Mouse (Mus musculus) adrenal gland, adult 2 months (tissue): Measurements from ENCODE around the gene Gm10591. TPM values are rescaled to one million over a fixed set of nuclear protein-coding genes. Genes with fewer than 3 reads are reported as not detected.
"Not testable (repeated sequence)": the region's sequence is repeated elsewhere in the genome, so short reads cannot be mapped to it uniquely, and the experiment has no call there.

Experiments used
- DNase-seq: peaks from one replicate; pipeline ENCODE4 v3.0.0; 2021
- long read RNA-seq: library from polyadenylated mRNA; stranded (forward); transcript quantifications from one replicate; pipeline ENCODE4 v2.0.0, GENCODE M21; 2021
- polyA plus RNA-seq: library from polyadenylated mRNA; depleted of rRNA; stranded (reverse); fragments of >200 nt; gene quantifications from 2 replicates; pipeline ENCODE4 v1.2.3, GENCODE M21; 2012; rRNA removed
- total RNA-seq, 2 experiments: library from RNA; stranded (reverse); gene quantifications; 2 replicates each; pipeline ENCODE4 v1.2.3; 2021

Gm10591 gene
- total RNA-seq (not detected), polyA plus RNA-seq (not detected in 2 replicates)
- long read RNA-seq: 0 reads

- DNase-seq: not testable (repeated sequence)
Observed at GRCm38 (mm10) chr4:42611895-42612294, at the start of gene Gm10591. Gm10591 (plus strand) TSS chr4:42612195.

GRCm38 (mm10) chr4:42629419-42629818, 17.4 kb downstream of the Gm10591 start, which contains the start of gene Gm2564:
Gm2564 (plus strand) TSS chr4:42629719.
- DNase-seq: not testable (repeated sequence)

GRCm38 (mm10) chr4:42654951-42655350, 43.0 kb downstream of the Gm10591 start, which contains the start of gene Ccl27b:
Ccl27b (plus strand) TSS chr4:42655251.
- not testable (repeated sequence) for DNase-seq

GRCm38 (mm10) chr4:42661793-42662192, 49.8 kb downstream of the Gm10591 start, which contains the start of gene Il11ra2:
Il11ra2 (minus strand) TSS chr4:42661893.
- DNase-seq: not testable (repeated sequence)

Other genes with a start within 250 kb of the Gm10591 start
- not detected for gene Gm21586, start 172.8 kb upstream of the Gm10591 start, total RNA-seq
- gene Gm21586, start 172.8 kb upstream of the Gm10591 start, polyA plus RNA-seq: not detected in 2 replicates
- under 1 TPM; 0.31 to 0.78 TPM for gene Gm2163, start 145.4 kb upstream of the Gm10591 start, total RNA-seq
- 0.28 and 0.36 TPM in 2 replicates for gene Gm2163, start 145.4 kb upstream of the Gm10591 start, polyA plus RNA-seq
- gene Fam205a2, start 84.0 kb upstream of the Gm10591 start, total RNA-seq: not detected
- not detected in 2 replicates for gene Fam205a2, start 84.0 kb upstream of the Gm10591 start, polyA plus RNA-seq
- gene Gm2564, start 17.5 kb downstream of the Gm10591 start, total RNA-seq: 10 to 100 TPM; 14.5 to 24.0 TPM
- gene Gm2564, start 17.5 kb downstream of the Gm10591 start, polyA plus RNA-seq: 13.6 and 16.2 TPM in 2 replicates
- gene Ccl27b, start 43.1 kb downstream of the Gm10591 start, total RNA-seq: not detected
- not detected in 2 replicates for gene Ccl27b, start 43.1 kb downstream of the Gm10591 start, polyA plus RNA-seq
- gene Il11ra2, start 49.7 kb downstream of the Gm10591 start, total RNA-seq: not detected
- 0.34 and 0.61 TPM in 2 replicates for gene Il11ra2, start 49.7 kb downstream of the Gm10591 start, polyA plus RNA-seq
- under 1 TPM in 1 of 2 experiments, not detected in 1; 0.55 TPM for gene 4930578G10Rik, start 123.3 kb downstream of the Gm10591 start, total RNA-seq
- 0.26 TPM in 1 of 2 replicates, not detected in the other for gene 4930578G10Rik, start 123.3 kb downstream of the Gm10591 start, polyA plus RNA-seq
- gene Ccl19, start 144.4 kb downstream of the Gm10591 start, total RNA-seq: 1 to 10 TPM; 1.8 to 6.7 TPM
- gene Ccl19, start 144.4 kb downstream of the Gm10591 start, polyA plus RNA-seq: 25.5 and 29.5 TPM in 2 replicates
- gene Ccl21a, start 161.8 kb downstream of the Gm10591 start, total RNA-seq: 10 to 100 TPM in 1 of 2 experiments, 1 to 10 TPM in 1; 5.7 to 12.2 TPM
- gene Ccl21a, start 161.8 kb downstream of the Gm10591 start, polyA plus RNA-seq: 2.3 and 3.8 TPM in 2 replicates
- gene Fam205a1, start 241.7 kb downstream of the Gm10591 start, total RNA-seq: not detected
- gene Fam205a1, start 241.7 kb downstream of the Gm10591 start, polyA plus RNA-seq: not detected in 2 replicates
- under 1 TPM in 1 of 2 experiments, not detected in 1; 0.14 TPM for gene Gm12394, start 244.6 kb downstream of the Gm10591 start, total RNA-seq
- not detected in 2 replicates for gene Gm12394, start 244.6 kb downstream of the Gm10591 start, polyA plus RNA-seq